Mouse (Mus musculus): ENCODE measurements around the gene Ifi205. TPM values are rescaled to one million over a fixed set of nuclear protein-coding genes. Genes with fewer than 3 reads are reported as not detected.
"Not testable (repeated sequence)": the region's sequence is repeated elsewhere in the genome, so short reads cannot be mapped to it uniquely, and the experiment has no call there.

Ifi205 gene
- polyA plus RNA-seq, 1 experiment from 2014 or later: not detected

- Histone ChIP-seq H3K4me3 (no peak overlapping the region), H3K9me3 (replicated peaks) (no peaks in the 10 kb centered on the region), H3K27ac (replicated peaks) (no peak overlapping the region), H3K27me3 (ENCODE audit: low read depth, poor library complexity, severe bottlenecking) (no peaks in the 10 kb centered on the region), H3K4me1 (no peaks in the 10 kb centered on the region), H3K36me3 (no peaks in the 10 kb centered on the region)
- DNase-seq (ENCODE audit: low spot score): no peak
- WGBS: 85% methylated on average over 3 of the region's 3 CpGs
Observed at GRCm38 (mm10) chr1:174038480-174038879, 6.9 kb upstream of the Ifi205 start.

GRCm38 (mm10) chr1:174035841-174036240, 4.2 kb upstream of the Ifi205 start:
- DNase-seq (ENCODE audit: low spot score): no peak
- no peak overlapping the region for H3K27ac ChIP-seq (replicated peaks)
- 78% methylated on average over 4 of the region's 4 CpGs for WGBS
- no peaks in the 10 kb centered on the region for H3K36me3 ChIP-seq
- H3K27me3 ChIP-seq (ENCODE audit: low read depth, poor library complexity, severe bottlenecking): no peaks in the 10 kb centered on the region
- H3K4me3 ChIP-seq: no peak overlapping the region
- no peaks in the 10 kb centered on the region for H3K9me3 ChIP-seq (replicated peaks)
- H3K4me1 ChIP-seq: no peaks in the 10 kb centered on the region

GRCm38 (mm10) chr1:174007050-174007449, 24.6 kb downstream of the Ifi205 start:
- not testable (repeated sequence) for H3K4me1 ChIP-seq; H3K9me3 ChIP-seq (replicated peaks); H3K4me3 ChIP-seq; H3K36me3 ChIP-seq; H3K27me3 ChIP-seq (ENCODE audit: low read depth, poor library complexity, severe bottlenecking); H3K27ac ChIP-seq (replicated peaks); DNase-seq (ENCODE audit: low spot score)

- not testable (repeated sequence) for H3K27ac ChIP-seq (replicated peaks); H3K4me3 ChIP-seq; H3K4me1 ChIP-seq; DNase-seq (ENCODE audit: low spot score); H3K9me3 ChIP-seq (replicated peaks); H3K36me3 ChIP-seq; H3K27me3 ChIP-seq (ENCODE audit: low read depth, poor library complexity, severe bottlenecking)
- 80% methylated on average over 2 of the region's 3 CpGs for WGBS
Observed at GRCm38 (mm10) chr1:174004352-174005109, 27.1 kb downstream of the Ifi205 start.

DNA sequence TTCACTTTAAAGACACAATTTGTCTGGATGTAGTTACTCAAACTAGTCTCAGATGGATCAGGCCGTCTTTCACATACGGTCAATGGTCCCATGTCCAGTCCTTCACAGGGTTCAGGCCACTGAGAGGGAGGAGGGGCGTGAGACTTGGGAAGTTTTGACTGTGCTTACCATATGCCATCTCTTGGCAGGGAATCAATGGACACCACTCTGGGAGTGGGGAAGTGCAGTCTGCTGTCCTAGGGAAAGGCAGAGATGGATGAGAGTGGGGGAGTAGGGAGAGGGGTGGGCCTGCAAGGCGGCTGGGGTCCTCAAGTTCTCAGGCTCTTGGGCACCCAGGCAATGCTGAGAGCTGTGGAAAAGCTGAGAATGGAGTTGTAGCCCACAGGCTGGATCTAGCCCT, 36.6 kb downstream of the Ifi205 start:
- H3K36me3 ChIP-seq: no peaks in the 10 kb centered on the region
- WGBS: 94% methylated on average over 4 of the region's 4 CpGs
- H3K27me3 ChIP-seq (ENCODE audit: low read depth, poor library complexity, severe bottlenecking): no peaks in the 10 kb centered on the region
- no peak overlapping the region for H3K4me3 ChIP-seq
- no peaks in the 10 kb centered on the region for H3K9me3 ChIP-seq (replicated peaks)
- DNase-seq (ENCODE audit: low spot score): no peak
- no peak overlapping the region for H3K27ac ChIP-seq (replicated peaks)
- H3K4me1 ChIP-seq: no peaks in the 10 kb centered on the region

- DNase-seq (ENCODE audit: low spot score); H3K9me3 ChIP-seq (replicated peaks); H3K36me3 ChIP-seq; H3K27me3 ChIP-seq (ENCODE audit: low read depth, poor library complexity, severe bottlenecking); H3K27ac ChIP-seq (replicated peaks); H3K4me1 ChIP-seq; H3K4me3 ChIP-seq: not testable (repeated sequence)
- WGBS: 90% methylated on average over 6 of the region's 6 CpGs
Observed at GRCm38 (mm10) chr1:173982694-173983305, 48.8 kb downstream of the Ifi205 start, which contains the start of gene Ifi202b. TSS of gene Ifi202b (minus strand) at chr1:173982744.

DNA sequence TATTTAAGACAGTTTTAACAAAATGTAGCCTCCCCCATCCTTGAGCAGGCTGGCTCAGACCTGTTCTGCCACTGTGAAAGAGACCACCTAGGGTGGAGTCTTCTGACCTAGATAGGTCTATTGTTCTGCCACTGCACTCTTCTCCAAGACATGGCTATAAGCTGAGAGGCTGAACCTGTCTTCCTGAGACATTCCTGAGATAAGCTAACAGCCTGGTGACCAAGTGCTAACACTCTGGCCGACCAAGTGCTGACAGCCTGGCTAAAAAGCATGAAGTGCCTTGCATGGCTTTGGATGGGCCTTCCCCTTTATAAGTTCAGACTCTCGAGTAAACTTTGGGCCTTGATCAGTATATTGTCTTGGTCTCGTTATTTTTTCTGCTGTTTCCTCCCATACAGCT, 50.6 kb downstream of the Ifi205 start:
- not testable (repeated sequence) for DNase-seq (ENCODE audit: low spot score); H3K4me3 ChIP-seq; H3K27ac ChIP-seq (replicated peaks); H3K36me3 ChIP-seq; H3K9me3 ChIP-seq (replicated peaks); H3K4me1 ChIP-seq; H3K27me3 ChIP-seq (ENCODE audit: low read depth, poor library complexity, severe bottlenecking)
- 74% methylated on average over 3 of the region's 3 CpGs for WGBS

GRCm38 (mm10) chr1:173977622-173978021, 54.0 kb downstream of the Ifi205 start:
- Histone ChIP-seq H3K4me3 (no peak overlapping the region), H3K27ac (replicated peaks) (no peak overlapping the region)
- DNase-seq (ENCODE audit: low spot score): no peak

GRCm38 (mm10) chr1:173973111-173973510, 58.5 kb downstream of the Ifi205 start:
- no peak for DNase-seq (ENCODE audit: low spot score)
- H3K36me3 ChIP-seq: no peaks in the 10 kb centered on the region
- H3K4me1 ChIP-seq: no peaks in the 10 kb centered on the region
- H3K27me3 ChIP-seq (ENCODE audit: low read depth, poor library complexity, severe bottlenecking): no peaks in the 10 kb centered on the region
- no peak overlapping the region for H3K27ac ChIP-seq (replicated peaks)
- H3K9me3 ChIP-seq (replicated peaks): no peaks in the 10 kb centered on the region
- H3K4me3 ChIP-seq: no peak overlapping the region

More at GRCm38 (mm10) chr1:173977622-173978021, 54.0 kb downstream of the Ifi205 start:
- Histone ChIP-seq H3K4me1 (no peaks in the 10 kb centered on the region), H3K27me3 (ENCODE audit: low read depth, poor library complexity, severe bottlenecking) (no peaks in the 10 kb centered on the region), H3K9me3 (replicated peaks) (no peaks in the 10 kb centered on the region), H3K36me3 (no peaks in the 10 kb centered on the region)

Other genes starting within 250 kb of the Ifi205 start
- 0.11 and 0.17 TPM in 2 replicates for gene Ifi211, start 118.8 kb downstream of the Ifi205 start, polyA plus RNA-seq (2016; fragmentation: Nextera tagmentation; extraction: Ambion mirVana)
- 0.21 and 0.37 TPM in 2 replicates for gene Mndal, start 89.3 kb downstream of the Ifi205 start, polyA plus RNA-seq (2016; fragmentation: Nextera tagmentation; extraction: Ambion mirVana)
- gene Ifi203, start 89.1 kb downstream of the Ifi205 start, polyA plus RNA-seq (2016; fragmentation: Nextera tagmentation; extraction: Ambion mirVana): 0.11 TPM in 1 of 2 replicates, not detected in the other
- gene Ifi202b, start 49.1 kb downstream of the Ifi205 start, polyA plus RNA-seq (2016; fragmentation: Nextera tagmentation; extraction: Ambion mirVana): not detected in 2 replicates
- not detected in 2 replicates for gene Olfr433, start 8.9 kb upstream of the Ifi205 start, polyA plus RNA-seq (2016; fragmentation: Nextera tagmentation; extraction: Ambion mirVana)
- not detected in 2 replicates for gene Olfr432, start 17.4 kb upstream of the Ifi205 start, polyA plus RNA-seq (2016; fragmentation: Nextera tagmentation; extraction: Ambion mirVana)
- gene Olfr430, start 34.8 kb upstream of the Ifi205 start, polyA plus RNA-seq (2016; fragmentation: Nextera tagmentation; extraction: Ambion mirVana): not detected in 2 replicates
- gene Olfr429, start 52.5 kb upstream of the Ifi205 start, polyA plus RNA-seq (2016; fragmentation: Nextera tagmentation; extraction: Ambion mirVana): not detected in 2 replicates
- gene Olfr427, start 65.1 kb upstream of the Ifi205 start, polyA plus RNA-seq (2016; fragmentation: Nextera tagmentation; extraction: Ambion mirVana): not detected in 2 replicates
- gene Olfr231, start 89.4 kb upstream of the Ifi205 start, polyA plus RNA-seq (2016; fragmentation: Nextera tagmentation; extraction: Ambion mirVana): not detected in 2 replicates
- not detected in 2 replicates for gene Olfr424, start 99.7 kb upstream of the Ifi205 start, polyA plus RNA-seq (2016; fragmentation: Nextera tagmentation; extraction: Ambion mirVana)
- gene Olfr420, start 123.8 kb upstream of the Ifi205 start, polyA plus RNA-seq (2016; fragmentation: Nextera tagmentation; extraction: Ambion mirVana): not detected in 2 replicates
- gene Spta1, start 141.0 kb upstream of the Ifi205 start, polyA plus RNA-seq (2016; fragmentation: Nextera tagmentation; extraction: Ambion mirVana): 1.4 TPM in 2 replicates
- not detected in 2 replicates for gene Olfr419, start 220.3 kb upstream of the Ifi205 start, polyA plus RNA-seq (2016; fragmentation: Nextera tagmentation; extraction: Ambion mirVana)

Data from midbrain, embryonic 10.5 days (tissue).